Mouse (Mus musculus) intestine, postnatal 0 days (tissue): ENCODE data around the gene Add3. TPM values are rescaled to one million over a fixed set of nuclear protein-coding genes. Genes with fewer than 3 reads are reported as not detected.

Experiments used
- ATAC-seq: fragments of 200-750 bp; cut with Nextera tagmentation; 2 replicates; pipeline ENCODE4 v1.8.0; 2017; ENCODE audit warnings: mild to moderate bottlenecking, moderate TSS enrichment, moderate library complexity
- H3K27ac ChIP-seq: fragments of 300-500 bp; sonication (generic); 2 replicates; pipeline ENCODE4 v1.5.1; 2014; ENCODE audit warnings: mild to moderate bottlenecking, low read depth, low read length, moderate library complexity
- H3K27me3 ChIP-seq: fragments of 300-500 bp; sonication (generic); replicated peaks from 2 replicates; pipeline ENCODE4 v1.6.1; 2014; ENCODE audit warnings: low read length, mixed read lengths; ENCODE audit not compliant: control insufficient read depth, insufficient read depth
- H3K36me3 ChIP-seq: fragments of 300-500 bp; sonication (generic); 2 replicates; pipeline ENCODE4 v1.6.1; 2014; ENCODE audit warnings: mild to moderate bottlenecking, moderate library complexity; ENCODE audit not compliant: control insufficient read depth, insufficient read depth
- H3K4me1 ChIP-seq: fragments of 300-500 bp; sonication (generic); replicated peaks from 2 replicates; pipeline ENCODE4 v1.6.1; 2014; ENCODE audit warnings: antibody characterized with exemption, low read length, mixed read lengths; ENCODE audit not compliant: control insufficient read depth, insufficient read depth
- H3K4me2 ChIP-seq: fragments of 300-500 bp; sonication (generic); replicated peaks from 2 replicates; pipeline ENCODE4 v1.6.1; 2014; ENCODE audit warnings: low read depth, mild to moderate bottlenecking, moderate library complexity
- H3K4me3 ChIP-seq: fragments of 300-500 bp; sonication (generic); 2 replicates; pipeline ENCODE4 v1.5.1; 2014; ENCODE audit warnings: low read depth, low read length
- H3K9ac ChIP-seq: fragments of 300-500 bp; sonication (generic); 2 replicates; pipeline ENCODE4 v1.6.1; 2014; ENCODE audit warnings: mild to moderate bottlenecking, low read depth, low read length
- H3K9me3 ChIP-seq: fragments of 300-500 bp; sonication (generic); 2 replicates; pipeline ENCODE4 v1.6.1; 2016; ENCODE audit warnings: mixed run types; ENCODE audit not compliant: control insufficient read depth
- CTCF ChIP-seq: sonication (generic); IDR thresholded peaks from 2 replicates; pipeline ENCODE4 v1.5.1; 2016; ENCODE audit warnings: low read depth, mild to moderate bottlenecking, control low read depth, antibody characterized with exemption, moderate library complexity
- WGBS: fragments of 180-500 bp; shearing (Covaris S2); extraction: QIAGEN DNeasy Blood & Tissue Kit; methylation state at CpG from one replicate; pipeline ENCODE4 v1.1.7; 2014; 5-methylcytosine and 5-hydroxymethylcytosine counted together
- polyA plus RNA-seq: library from polyadenylated mRNA; unstranded; fragments of >200 nt; fragmentation: Nextera tagmentation; extraction: Ambion mirVana; gene quantifications from 2 replicates; pipeline ENCODE4 v1.2.1, GENCODE M21; 2015

Gene Add3
- polyA plus RNA-seq, 1 experiment from 2014 or later, result 46.8 TPM

DNA sequence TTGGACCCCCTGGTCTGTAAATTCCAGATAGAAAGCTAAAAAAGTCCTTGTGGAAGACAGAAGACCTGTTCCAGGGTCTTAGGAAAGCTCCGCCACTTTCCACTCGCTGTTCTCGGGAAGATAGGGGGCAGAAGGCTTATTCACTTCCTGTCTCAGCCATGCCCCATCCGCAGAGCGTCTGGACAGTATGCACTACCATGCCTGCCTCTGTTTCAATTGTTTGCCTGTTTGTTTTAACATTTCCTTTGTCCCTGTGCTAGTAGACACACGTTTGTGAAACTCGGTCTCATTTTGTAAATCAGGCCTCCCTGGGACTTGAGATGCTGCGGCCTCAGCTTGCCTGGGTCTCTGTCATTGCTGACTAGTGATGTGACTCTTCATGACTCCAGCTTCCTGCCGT is 43.4 kb downstream of the Add3 start:
- peaks cover 4% of the 10 kb centered on the region for H3K4me1 ChIP-seq
- H3K9ac ChIP-seq, result no peak overlapping the region
- no peak for ATAC-seq
- no peak overlapping the region for H3K4me3 ChIP-seq
- 54% methylated on average over 9 of the region's 9 CpGs for WGBS
- no peaks in the 10 kb centered on the region for H3K27me3 ChIP-seq
- H3K4me2 ChIP-seq, result no peak overlapping the region
- no peaks in the 10 kb centered on the region for H3K9me3 ChIP-seq
- TF ChIP-seq CTCF, result no peak
- no peaks in the 10 kb centered on the region for H3K36me3 ChIP-seq
- peak overlapping the region; percentile 15; the same call in 1 of the 2 replicates for H3K27ac ChIP-seq

DNA sequence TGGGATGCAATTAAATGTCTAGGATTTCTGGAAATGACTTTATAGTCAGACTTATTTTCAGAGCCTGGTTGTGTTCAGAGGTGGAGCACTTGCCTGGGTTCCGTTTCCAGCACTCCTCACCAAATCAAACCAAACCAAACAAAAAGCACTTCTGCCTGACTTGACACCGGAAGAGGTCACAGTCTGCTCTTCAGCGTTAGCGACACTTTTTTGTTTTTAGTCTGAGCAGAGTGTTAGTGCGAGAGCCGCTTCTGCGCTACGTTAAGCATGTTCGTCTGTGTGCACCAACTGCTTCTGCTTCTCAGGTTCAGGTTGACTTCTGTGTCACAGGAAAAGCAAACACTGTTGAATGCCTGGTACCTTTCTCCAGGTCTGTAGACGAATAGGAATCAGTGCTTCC is 44.0 kb downstream of the Add3 start:
- H3K9ac ChIP-seq, result no peak overlapping the region
- H3K27ac ChIP-seq, result no peak overlapping the region
- no peaks in the 10 kb centered on the region for H3K27me3 ChIP-seq
- WGBS, result 44% methylated on average over 10 of the region's 10 CpGs
- H3K36me3 ChIP-seq, result no peaks in the 10 kb centered on the region
- no peak overlapping the region for H3K4me2 ChIP-seq
- no peak overlapping the region for H3K4me3 ChIP-seq
- H3K4me1 ChIP-seq, result peaks cover 4% of the 10 kb centered on the region
- no peak for ATAC-seq
- TF ChIP-seq CTCF, result no peak
- no peaks in the 10 kb centered on the region for H3K9me3 ChIP-seq

DNA sequence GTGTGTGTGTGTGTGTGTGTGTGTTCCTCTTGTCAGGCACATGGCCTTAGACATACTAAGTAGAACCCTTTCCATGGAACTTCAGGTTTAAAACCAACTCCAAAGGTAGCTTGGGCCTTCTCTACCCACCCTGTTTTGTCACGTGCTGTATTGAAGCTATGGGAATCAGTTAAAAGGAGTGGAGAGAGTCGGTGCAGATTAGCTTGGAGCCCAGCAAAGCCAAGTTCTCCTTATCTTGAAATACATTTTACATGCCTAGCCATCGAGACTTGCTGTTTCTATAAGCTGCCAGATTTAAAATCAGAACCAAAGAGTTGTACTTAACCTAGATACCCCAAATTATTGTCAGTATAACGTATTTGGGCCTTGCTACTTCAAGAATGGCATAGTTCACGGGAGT is 44.7 kb downstream of the Add3 start:
- Histone ChIP-seq H3K9ac (no peak overlapping the region), H3K9me3 (no peaks in the 10 kb centered on the region), H3K4me3 (no peak overlapping the region), H3K4me2 (no peak overlapping the region), H3K27ac (no peak overlapping the region), H3K27me3 (no peaks in the 10 kb centered on the region), H3K36me3 (no peaks in the 10 kb centered on the region), H3K4me1 (peaks cover 4% of the 10 kb centered on the region)
- 48% methylated on average over 5 of the region's 5 CpGs for WGBS
- no peak for TF ChIP-seq CTCF
- 0 out of 2 replicates have a peak, but pooled peaks have one; percentile 39 for ATAC-seq

DNA sequence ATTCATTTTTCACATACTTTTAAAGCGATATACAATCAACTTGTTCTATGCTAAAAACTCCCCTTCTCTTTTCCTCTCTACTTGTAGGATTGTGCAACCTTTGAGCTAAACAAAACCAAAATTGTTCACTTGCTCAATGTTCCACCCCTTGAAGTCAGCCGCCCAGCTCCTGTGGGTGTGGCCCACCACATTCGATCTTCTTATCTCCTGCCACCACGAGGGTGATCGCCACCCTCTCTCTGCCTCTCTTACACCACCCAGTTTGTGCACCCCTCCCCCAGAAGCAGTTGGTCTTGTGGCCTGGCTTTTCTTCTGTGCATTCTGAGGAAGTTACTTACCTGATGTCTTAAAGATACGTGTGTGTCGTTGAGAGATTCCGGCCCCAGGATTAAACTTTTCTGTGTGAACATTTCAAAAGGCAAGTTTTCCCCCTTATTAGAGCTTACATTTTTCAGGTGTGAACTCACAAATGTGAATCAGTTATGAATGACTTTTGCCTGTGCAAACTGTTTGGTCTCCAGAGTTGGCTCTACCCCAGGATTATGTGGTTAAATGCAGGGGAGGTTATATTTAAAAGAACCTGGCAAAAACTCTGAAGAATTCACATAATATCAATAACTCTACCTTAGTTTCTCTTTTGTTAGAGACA is 45.4 kb downstream of the Add3 start:
- no peak overlapping the region for H3K27ac ChIP-seq
- H3K27me3 ChIP-seq, result no peaks in the 10 kb centered on the region
- H3K9ac ChIP-seq, result no peak overlapping the region
- H3K4me1 ChIP-seq, result peaks cover 4% of the 10 kb centered on the region
- H3K4me3 ChIP-seq, result no peak overlapping the region
- no peaks in the 10 kb centered on the region for H3K36me3 ChIP-seq
- no peak for TF ChIP-seq CTCF
- peak; percentile 62; the same call in 1 of the 2 replicates for ATAC-seq
- no peaks in the 10 kb centered on the region for H3K9me3 ChIP-seq
- no peak overlapping the region for H3K4me2 ChIP-seq
- WGBS, result 24% methylated on average over 8 of the region's 8 CpGs

DNA sequence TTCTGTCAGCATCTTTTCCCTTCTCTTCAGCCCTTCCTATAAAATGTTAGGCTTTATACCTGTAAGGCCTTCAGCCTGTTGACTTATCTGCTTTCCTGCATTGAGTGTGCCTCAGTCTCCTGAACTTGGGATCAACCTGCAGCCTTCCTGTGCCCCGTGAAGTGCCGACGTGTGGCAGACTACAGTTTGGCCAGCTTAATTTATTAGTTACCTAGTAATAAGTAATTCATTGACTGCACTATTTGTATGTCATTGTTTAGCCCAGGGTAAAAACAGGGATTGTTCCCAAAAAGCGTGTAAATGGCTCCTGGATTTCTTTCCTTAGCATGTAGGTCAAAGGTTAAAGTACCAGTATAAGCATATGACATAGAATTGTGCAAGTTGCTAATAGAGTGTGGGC is 46.2 kb downstream of the Add3 start:
- Histone ChIP-seq H3K36me3 (no peaks in the 10 kb centered on the region), H3K9ac (no peak overlapping the region), H3K4me2 (no peak overlapping the region), H3K27ac (no peak overlapping the region), H3K9me3 (no peaks in the 10 kb centered on the region), H3K4me1 (peaks cover 4% of the 10 kb centered on the region), H3K27me3 (no peaks in the 10 kb centered on the region), H3K4me3 (no peak overlapping the region)
- no peak for TF ChIP-seq CTCF
- 0 out of 2 replicates have a peak, but pooled peaks have one; percentile 41 for ATAC-seq
- 33% methylated on average over 4 of the region's 4 CpGs for WGBS

DNA sequence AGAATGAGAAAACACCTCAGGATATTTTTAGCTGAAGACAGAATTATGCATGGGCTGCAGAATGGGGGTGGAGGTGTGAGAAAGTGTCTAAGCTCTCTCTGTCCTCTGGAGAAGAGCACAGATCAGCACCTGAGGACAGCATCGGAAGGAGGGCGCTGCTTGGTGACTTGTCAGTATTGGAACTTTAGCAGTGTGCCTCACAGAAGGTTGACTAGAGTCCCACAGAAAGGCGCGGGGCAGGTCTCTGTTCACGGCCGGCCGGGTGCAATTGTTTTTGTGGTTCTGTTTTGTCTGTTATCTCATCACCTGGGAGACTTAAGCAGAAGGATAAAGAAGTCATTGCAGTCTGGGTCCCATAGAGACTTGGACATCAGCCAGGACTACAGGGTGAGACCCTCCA is 47.3 kb downstream of the Add3 start:
- WGBS, result 58% methylated on average over 7 of the region's 7 CpGs
- no peak overlapping the region for H3K4me2 ChIP-seq
- no peak overlapping the region for H3K27ac ChIP-seq
- H3K9me3 ChIP-seq, result no peaks in the 10 kb centered on the region
- H3K4me1 ChIP-seq, result peaks cover 4% of the 10 kb centered on the region
- no peaks in the 10 kb centered on the region for H3K27me3 ChIP-seq
- ATAC-seq, result no peak
- H3K4me3 ChIP-seq, result no peak overlapping the region
- H3K36me3 ChIP-seq, result no peaks in the 10 kb centered on the region
- H3K9ac ChIP-seq, result no peak overlapping the region
- no peak for TF ChIP-seq CTCF

DNA sequence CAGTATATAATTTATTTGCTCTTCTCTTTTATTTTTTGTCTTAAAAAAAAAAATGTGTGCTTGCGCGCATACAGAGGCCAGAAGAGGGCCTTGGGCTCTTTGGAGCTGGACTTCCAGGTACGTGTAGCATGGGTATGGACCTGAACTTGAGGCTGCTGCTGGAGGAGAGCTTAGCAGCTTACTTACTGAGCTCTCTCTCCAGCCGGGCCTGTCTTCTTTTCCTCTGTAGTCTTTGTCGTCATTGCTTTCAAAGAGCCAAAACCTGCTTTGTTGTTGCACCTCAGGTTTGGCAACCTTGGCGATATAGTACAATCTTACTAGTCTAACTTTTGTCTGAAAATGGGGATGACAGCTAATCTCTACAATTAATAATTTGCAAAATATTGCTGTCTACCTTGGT is 47.9 kb downstream of the Add3 start:
- Histone ChIP-seq H3K4me2 (no peak overlapping the region), H3K4me1 (peaks cover 4% of the 10 kb centered on the region), H3K4me3 (no peak overlapping the region), H3K9ac (no peak overlapping the region), H3K27ac (no peak overlapping the region), H3K9me3 (no peaks in the 10 kb centered on the region), H3K36me3 (no peaks in the 10 kb centered on the region), H3K27me3 (no peaks in the 10 kb centered on the region)
- no peak for ATAC-seq
- TF ChIP-seq CTCF, result no peak
- WGBS, result 68% methylated on average over 6 of the region's 6 CpGs
